Mouse (Mus musculus) heart, adult 11 months (tissue): ENCODE results near the gene Clec2e.
"Not testable (repeated sequence)": the region's sequence is repeated elsewhere in the genome, so short reads cannot be mapped to it uniquely, and the experiment has no call there.

Source experiments
- DNase-seq: peaks from one replicate; pipeline ENCODE4 v3.0.0; 2022

Clec2e gene

DNA sequence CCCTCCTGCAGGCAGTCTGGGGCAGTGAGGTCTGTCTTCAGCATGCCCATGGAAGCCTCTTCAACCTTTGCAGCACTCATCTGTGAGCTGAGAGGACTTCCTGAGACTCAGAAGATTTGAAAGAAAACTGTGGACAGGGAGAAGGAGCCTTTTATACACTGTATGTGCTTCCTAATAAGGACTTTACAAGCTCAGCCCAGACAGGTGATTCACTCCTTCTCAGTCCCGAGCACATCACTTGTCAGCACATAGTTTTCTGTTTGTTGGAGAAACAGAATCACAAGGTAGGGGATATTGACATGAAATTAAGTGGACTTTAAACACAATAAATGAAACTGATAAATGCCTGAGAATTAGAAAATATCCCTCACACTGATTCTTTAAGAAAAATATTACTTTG is at the start of gene Clec2e:
Gene Clec2e (minus strand): TSS at position 120 of the 400 bp plus-strand sequence.
- not testable (repeated sequence) for DNase-seq

DNA sequence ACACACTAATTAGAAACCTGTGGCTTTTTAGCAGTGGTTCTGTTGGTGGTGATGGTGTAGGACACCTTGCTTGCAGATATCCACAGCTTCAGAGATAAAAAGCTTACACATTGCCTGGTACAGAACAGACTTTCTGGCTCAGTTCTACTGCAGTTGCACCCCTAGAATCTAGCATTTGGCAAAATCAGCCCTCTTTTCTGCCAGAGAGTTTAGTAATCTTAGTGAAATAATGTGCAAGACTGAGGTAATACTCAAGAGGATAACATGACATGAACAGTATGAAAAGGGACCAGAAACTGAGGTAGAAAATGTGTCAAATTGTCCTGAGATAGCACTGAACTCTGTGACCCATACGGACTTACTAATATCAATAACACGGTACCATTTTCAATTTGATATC is 46.1 kb upstream of the Clec2e start:
- peak; percentile 86 for DNase-seq

GRCm38 (mm10) chr6:129132604-129133341 is 32.1 kb upstream of the Clec2e start:
- DNase-seq = peak; percentile 95

DNA sequence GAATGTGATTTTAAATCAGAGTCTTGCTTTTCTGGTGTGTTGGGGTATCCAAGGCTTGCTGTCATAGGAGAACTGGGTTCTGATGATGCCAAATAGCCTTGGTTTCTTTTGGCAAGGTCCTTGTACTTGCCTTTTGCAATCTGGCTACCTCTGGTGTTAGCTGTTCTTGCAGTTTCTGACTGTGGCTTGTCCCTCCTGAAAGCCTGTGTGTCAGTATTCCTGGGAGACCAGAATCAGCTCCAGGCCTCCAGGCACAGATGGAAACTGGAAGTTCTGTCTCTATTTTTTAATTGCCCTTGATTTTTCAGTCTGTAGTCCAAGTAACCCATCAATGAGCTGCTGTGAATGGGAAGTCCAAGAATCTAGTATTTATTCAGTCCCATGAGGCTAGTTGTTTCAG is 26.1 kb upstream of the Clec2e start:
- DNase-seq = peak; percentile 89

DNA sequence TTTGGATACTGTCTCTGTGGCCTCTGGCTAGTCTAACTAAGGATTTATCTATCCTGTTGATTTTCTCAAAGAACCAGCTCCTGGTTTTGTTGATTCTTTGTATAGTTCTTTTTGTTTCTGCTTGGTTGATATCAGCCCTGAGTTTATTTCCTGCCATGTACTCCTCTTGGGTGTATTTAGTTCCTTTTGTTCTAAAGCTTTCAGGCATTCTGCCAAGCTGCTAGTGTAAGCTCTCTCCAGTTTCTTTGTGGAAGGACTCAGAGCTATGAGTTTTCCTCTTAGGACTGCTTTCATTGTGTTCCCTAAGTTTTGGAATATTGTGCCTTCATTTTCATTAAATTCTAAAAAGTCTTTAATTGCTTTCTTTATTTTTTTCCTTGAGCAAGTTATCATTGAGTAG is 23.8 kb upstream of the Clec2e start:
- peak; percentile 72 for DNase-seq

- DNase-seq = peak; percentile 68
Observed at GRCm38 (mm10) chr6:129116223-129116622, 15.5 kb upstream of the Clec2e start.

- not testable (repeated sequence) for DNase-seq
Observed at GRCm38 (mm10) chr6:129114237-129114636, 13.5 kb upstream of the Clec2e start.

- DNase-seq = peak; percentile 87
Observed at GRCm38 (mm10) chr6:129113769-129114168, 13.1 kb upstream of the Clec2e start.

DNA sequence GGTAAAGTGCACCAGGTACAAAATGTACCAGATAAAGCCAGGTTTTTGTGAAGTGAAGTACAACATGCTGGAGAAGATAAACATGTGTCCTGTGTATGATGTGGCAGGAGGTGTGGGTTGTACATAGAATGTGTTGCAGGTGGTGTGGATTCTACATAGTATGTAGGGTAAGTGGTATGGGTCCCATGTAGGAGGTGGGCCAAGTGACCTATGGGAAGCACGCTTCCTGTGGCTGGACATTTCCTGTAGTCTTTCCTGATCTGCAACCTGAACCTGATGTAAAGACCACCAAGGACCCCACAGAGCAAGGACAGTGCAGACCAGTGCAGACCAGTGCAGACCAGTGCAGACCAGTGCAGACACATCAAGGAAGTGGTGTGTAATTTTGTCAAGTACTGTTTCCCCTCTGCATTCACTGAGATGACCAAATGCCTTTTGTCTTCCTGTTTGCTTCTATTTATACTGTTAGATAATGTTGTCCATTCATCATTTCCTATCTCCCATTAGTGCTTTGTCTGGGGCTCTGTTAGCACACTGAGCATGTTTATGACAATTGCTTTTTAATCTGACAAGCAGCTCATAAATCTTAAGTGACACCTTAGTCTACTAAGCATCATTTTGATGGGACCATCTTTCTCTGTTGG is 12.4 kb upstream of the Clec2e start:
- peak; percentile 92 for DNase-seq

DNA sequence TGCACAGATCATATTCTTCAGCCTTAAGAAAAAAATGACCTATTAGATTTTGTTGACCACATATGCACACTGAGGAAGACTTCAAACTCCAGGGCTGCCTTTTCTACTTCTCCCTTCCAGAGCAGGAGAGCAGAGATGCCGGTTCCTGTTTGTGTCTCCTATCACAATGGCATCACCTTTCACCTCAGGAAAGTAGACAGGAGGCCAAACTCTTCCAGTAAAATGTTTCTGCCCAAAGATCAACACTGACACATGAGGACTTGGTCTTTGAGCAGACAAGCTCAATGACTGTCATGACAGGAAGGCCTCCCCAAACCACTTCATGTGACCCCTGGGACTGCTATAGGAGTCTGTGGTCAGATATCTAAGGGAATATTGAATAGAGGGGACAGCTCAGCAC is 11.8 kb upstream of the Clec2e start:
- peak; percentile 95 for DNase-seq

DNA sequence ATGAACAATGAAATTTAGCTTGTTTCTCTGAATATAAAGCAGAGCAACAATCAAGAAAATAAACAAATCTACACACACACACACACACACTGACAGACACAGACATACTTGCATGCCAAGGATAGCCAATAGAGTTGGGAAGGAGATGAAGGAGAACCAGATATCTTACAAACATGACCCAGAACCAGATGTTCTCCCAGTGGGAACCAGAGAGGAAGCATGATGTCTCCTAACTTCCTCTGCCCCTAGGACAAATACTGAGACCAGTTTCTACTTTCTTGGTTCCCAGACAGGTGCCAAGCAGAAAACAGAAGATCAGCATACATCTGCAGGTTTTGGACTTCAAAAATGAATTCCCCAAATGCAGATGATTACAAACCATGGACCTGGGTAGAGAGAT is 7.2 kb upstream of the Clec2e start:
- peak; percentile 92 for DNase-seq

GRCm38 (mm10) chr6:129102858-129103555 is 2.3 kb upstream of the Clec2e start:
- peak; percentile 94 for DNase-seq

- no peak for DNase-seq
Observed at GRCm38 (mm10) chr6:129101604-129102003, 891 bp upstream of the Clec2e start.

DNA sequence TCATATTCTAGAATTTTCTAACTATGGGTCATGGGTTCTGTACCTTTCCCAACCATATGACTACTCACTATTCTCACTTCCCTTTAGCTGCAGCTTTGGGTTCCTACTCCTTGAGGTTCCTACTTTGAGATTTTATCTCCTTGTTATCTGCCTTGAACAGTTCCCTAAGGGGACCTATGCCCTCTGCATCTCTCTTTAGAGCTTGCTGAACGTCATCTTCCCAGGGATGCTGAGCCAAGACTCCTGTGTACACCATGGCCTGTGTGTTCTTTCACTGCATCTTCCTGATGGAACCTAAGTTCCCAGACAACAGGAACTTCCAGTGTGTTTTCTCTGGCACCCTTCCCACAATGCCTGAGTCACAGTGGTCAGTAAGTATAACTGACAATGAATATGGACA is 2.8 kb downstream of the Clec2e start:
- peak; percentile 98 for DNase-seq

DNA sequence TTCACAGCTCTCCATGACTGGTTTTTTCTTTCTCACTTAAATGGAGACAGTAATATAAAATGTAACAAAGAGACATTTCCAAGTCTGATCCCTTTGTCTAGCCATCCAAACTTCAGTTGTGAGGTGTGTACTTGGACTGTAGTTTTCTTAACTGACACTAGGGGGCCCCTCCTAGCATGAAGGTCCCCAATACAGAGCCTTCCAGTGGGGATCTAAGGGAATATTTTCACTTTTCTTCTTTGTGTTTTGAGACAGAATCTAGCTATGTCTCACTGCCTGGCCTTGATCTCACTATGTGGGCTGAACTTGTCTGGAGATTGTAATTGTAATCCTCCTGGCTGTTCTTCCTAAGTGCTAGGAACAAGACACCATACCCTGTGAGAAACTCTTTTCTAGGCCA is 5.5 kb downstream of the Clec2e start:
- peak; percentile 92 for DNase-seq

DNA sequence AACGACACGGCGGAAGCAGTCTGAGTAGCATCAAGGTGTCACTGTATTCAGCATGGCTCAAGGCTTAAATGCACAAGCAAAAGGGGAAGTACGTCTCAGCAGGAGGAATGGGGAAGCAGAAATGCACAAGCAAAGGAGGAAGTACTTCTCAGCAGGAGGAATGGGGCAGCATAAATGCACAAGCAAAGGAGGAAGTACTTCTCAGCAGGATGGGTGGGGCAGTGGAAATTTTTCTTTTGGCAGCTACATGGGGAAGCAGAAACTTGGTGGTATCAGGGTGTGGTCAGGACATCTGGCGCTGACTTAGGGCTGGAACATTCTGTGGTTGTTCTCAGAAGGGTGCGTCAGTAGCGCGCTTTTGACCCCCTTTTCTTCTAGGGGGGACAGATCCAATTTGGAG is 12.1 kb downstream of the Clec2e start:
- DNase-seq = peak; percentile 87

DNA sequence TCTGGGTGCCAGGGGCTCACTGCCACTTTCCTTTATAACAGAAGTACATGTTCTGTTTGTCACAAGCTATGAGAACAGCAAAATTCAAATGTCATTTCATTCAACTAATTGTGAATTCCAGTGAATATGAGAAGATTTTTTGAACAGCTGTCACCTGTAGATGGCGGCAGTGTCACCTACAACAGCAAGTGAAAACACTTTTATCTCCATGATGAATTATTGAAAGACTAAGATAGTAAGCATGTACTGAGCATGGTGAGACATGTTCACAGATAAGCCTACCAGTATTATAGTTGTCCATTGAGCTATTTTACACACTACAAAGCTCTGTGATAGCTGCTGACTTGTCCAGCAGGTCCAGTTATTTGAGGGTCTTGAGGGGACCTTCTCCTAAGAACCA is 12.6 kb downstream of the Clec2e start:
- DNase-seq = no peak

DNA sequence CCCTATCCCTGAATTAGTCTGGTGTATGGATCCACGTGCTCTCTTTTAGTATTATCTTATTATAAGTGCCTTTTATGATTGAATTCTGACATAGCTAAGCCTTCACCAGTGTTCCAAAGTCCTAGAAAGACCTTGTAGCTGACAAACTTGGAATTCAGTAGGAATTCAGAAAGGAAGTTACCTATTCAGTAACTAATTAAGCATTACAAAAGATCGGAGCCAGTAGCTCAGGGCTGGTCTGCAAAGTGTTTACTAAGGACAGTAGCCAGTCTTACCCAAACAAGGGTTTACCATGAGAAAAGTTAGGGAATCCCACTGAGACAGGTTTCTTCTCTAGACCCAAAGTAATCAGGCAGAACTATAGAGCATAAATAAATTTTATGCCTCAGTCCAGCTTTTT is 14.7 kb downstream of the Clec2e start:
- not testable (repeated sequence) for DNase-seq

DNA sequence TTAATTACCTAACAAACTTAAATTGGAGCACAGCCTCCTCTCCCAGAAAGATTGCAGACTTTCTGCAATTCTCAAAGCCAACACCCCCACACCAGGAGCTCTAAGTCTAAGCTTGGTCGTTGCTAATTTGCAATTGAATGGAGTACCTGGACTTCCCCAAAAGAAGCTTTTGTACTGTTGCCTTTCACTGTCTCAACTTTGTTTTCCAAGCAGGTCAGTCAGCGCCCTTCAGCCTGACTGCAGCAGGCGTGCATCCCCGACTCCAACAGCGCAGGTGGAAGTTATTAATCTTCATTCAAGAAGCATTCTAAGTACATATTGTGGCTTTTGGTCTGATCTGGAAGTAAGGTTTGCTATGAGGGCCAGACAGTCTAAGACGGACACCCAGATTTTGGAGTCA is 15.6 kb downstream of the Clec2e start:
- DNase-seq = no peak

DNA sequence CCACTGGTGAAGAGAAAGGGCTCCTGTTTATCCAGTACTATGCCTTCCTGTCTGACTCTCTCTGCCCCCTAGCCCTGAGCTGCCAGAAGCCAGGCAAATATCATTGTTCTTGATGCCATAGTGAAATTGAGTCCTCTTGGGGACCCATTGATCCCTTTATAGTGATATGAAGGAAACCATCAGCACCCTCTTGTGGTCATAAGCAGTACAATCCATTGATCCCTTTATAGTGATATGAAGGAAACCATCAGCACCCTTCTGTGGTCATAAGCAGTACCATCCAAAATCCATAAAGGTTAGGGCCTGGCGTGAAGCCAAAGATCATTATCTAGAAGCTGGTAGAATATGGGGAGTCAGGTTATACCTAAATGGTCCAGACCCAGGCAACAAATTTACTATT is 33.7 kb downstream of the Clec2e start:
- DNase-seq = no peak

- no peak for DNase-seq
Observed at GRCm38 (mm10) chr6:129066530-129066929, 34.2 kb downstream of the Clec2e start.

DNA sequence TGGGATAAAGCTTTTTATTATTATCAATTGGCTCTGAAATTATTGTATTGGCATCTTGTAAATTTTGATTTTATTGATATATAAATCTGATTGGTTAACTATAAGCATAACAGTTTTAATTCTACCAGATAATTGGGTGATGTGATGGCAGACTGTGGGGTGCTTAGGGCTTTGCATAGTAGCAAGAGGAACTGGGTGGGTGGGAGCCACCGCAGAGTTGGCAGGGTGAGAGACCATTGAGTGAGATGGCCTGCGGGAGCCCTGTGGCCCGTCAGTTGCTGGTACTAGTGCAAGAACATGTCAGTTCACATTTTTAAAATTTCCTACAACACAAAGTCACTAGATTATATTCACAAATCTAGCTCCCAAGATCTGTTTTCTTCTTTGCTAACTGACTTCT is 34.9 kb downstream of the Clec2e start:
- DNase-seq = no peak

GRCm38 (mm10) chr6:129065407-129065806 is 35.3 kb downstream of the Clec2e start:
- peak; percentile 54 for DNase-seq

GRCm38 (mm10) chr6:129058013-129058412 is 42.7 kb downstream of the Clec2e start:
- DNase-seq = no peak
